Mouse (Mus musculus): ENCODE measurements around the gene Rbm20. TPM values are rescaled to one million over a fixed set of nuclear protein-coding genes. Genes with fewer than 3 reads are reported as not detected.

Gene Rbm20
- polyA plus RNA-seq, 1 experiment, result 0.71 TPM

Other genes starting within 250 kb of the Rbm20 start
- gene Dusp5, start 148.2 kb upstream of the Rbm20 start, polyA plus RNA-seq (2012; ENCODE audit: insufficient read depth, insufficient read length, missing spikeins), result 0.83 TPM in 1 of 2 replicates, not detected in the other
- 84.1 and 105 TPM in 2 replicates for gene Nutf2-ps1, start 88.2 kb upstream of the Rbm20 start, polyA plus RNA-seq (2012; ENCODE audit: insufficient read depth, insufficient read length, missing spikeins)
- gene Smc3, start 76.9 kb upstream of the Rbm20 start, polyA plus RNA-seq (2012; ENCODE audit: insufficient read depth, insufficient read length, missing spikeins), result 15.1 and 19.9 TPM in 2 replicates
- 32.7 and 33.8 TPM in 2 replicates for gene Pdcd4, start 214.9 kb downstream of the Rbm20 start, polyA plus RNA-seq (2012; ENCODE audit: insufficient read depth, insufficient read length, missing spikeins)